Mouse (Mus musculus) liver, embryonic 11.5 days (tissue): ENCODE results near the gene Shisa7. TPM values are rescaled to one million over a fixed set of nuclear protein-coding genes. Genes with fewer than 3 reads are reported as not detected.
A peak's percentile ranks its signal among the peaks of the same experiment; 100 is the strongest.

ENCODE experiments used
- ATAC-seq: fragments of 200-750 bp; cut with Nextera tagmentation; replicated peaks from 2 replicates; pipeline ENCODE4 v1.8.0; 2017; ENCODE audit warnings: moderate number of reproducible peaks, mild to moderate bottlenecking, moderate TSS enrichment, moderate library complexity; ENCODE audit not compliant: low FRiP score
- DNase-seq: peaks from one replicate; pipeline ENCODE4 v3.0.0-alpha.2; 2017; ENCODE audit warnings: low spot score
- H3K27ac ChIP-seq: fragments of 300-500 bp; sonication (generic); 2 replicates; pipeline ENCODE4 v1.5.1; 2014; ENCODE audit warnings: mild to moderate bottlenecking, low read depth, low read length, control low read depth
- H3K27me3 ChIP-seq: fragments of 300-500 bp; sonication (generic); replicated peaks from 2 replicates; pipeline ENCODE4 v1.6.1; 2014; ENCODE audit warnings: low read length, mixed read lengths; ENCODE audit not compliant: control insufficient read depth, insufficient read depth
- H3K36me3 ChIP-seq: fragments of 300-500 bp; sonication (generic); 2 replicates; pipeline ENCODE4 v1.6.1; 2014; ENCODE audit warnings: mild to moderate bottlenecking, low read length, moderate library complexity, mixed read lengths; ENCODE audit not compliant: control insufficient read depth, insufficient read depth
- H3K4me1 ChIP-seq: fragments of 300-500 bp; sonication (generic); replicated peaks from 2 replicates; pipeline ENCODE4 v1.6.1; 2014; ENCODE audit warnings: low read length, mixed read lengths; ENCODE audit not compliant: control insufficient read depth, insufficient read depth
- H3K4me2 ChIP-seq: fragments of 300-500 bp; sonication (generic); 2 replicates; pipeline ENCODE4 v1.6.1; 2014; ENCODE audit warnings: mild to moderate bottlenecking, control low read depth, moderate library complexity
- H3K4me3 ChIP-seq: fragments of 300-500 bp; sonication (generic); 2 replicates; pipeline ENCODE4 v1.5.1; 2014; ENCODE audit warnings: low read depth, low read length, control low read depth
- H3K9ac ChIP-seq: fragments of 300-500 bp; sonication (generic); 2 replicates; pipeline ENCODE4 v1.6.1; 2014; ENCODE audit warnings: low read depth, low read length, control low read depth
- H3K9me3 ChIP-seq: fragments of 300-500 bp; sonication (generic); 2 replicates; pipeline ENCODE4 v1.6.1; 2016; ENCODE audit warnings: low read length, inconsistent platforms, mixed read lengths; ENCODE audit not compliant: control insufficient read depth
- WGBS: fragments of 180-500 bp; shearing (Covaris S2); extraction: QIAGEN DNeasy Blood & Tissue Kit; methylation state at CpG from one replicate; pipeline ENCODE4 v1.1.7; 2014; 5-methylcytosine and 5-hydroxymethylcytosine counted together
- polyA plus RNA-seq: library from polyadenylated mRNA; unstranded; fragments of >200 nt; fragmentation: Nextera tagmentation; extraction: Ambion mirVana; gene quantifications from 2 replicates; pipeline ENCODE4 v1.2.1, GENCODE M21; 2014

Gene Shisa7
- polyA plus RNA-seq, 1 experiment from 2014 or later: 0.11 TPM

GRCm38 (mm10) chr7:4856508-4856907, 12.0 kb upstream of the Shisa7 start:
- no peak overlapping the region for H3K4me3 ChIP-seq
- H3K4me1 ChIP-seq: no peaks in the 10 kb centered on the region
- no peak overlapping the region for H3K4me2 ChIP-seq
- H3K36me3 ChIP-seq: no peaks in the 10 kb centered on the region
- ATAC-seq (no peak), DNase-seq (no peak)
- H3K27me3 ChIP-seq: peaks cover 6% of the 10 kb centered on the region
- no peaks in the 10 kb centered on the region for H3K9me3 ChIP-seq
- H3K9ac ChIP-seq: no peak overlapping the region
- WGBS: 72% methylated on average over 9 of the region's 9 CpGs
- H3K27ac ChIP-seq: no peak overlapping the region

DNA sequence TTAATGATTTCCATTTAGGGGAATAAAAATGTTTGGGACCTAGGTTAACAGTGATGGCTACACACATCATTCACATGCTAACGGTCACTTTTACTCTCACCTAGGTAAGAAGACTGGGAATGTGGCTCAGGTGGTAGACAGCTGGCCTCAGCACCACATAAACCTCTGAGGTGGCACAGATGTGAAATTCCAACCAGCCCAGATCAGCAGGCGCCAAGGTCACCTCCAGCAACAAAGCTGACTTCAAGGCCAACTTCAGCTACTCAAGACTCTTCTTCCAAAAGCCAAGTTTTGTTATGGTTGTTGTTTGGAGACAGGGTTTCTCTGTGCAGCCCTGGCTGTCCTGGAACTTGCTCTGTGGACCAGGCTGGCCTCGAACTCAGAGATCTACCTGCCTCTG, 9.1 kb upstream of the Shisa7 start:
- no peak overlapping the region for H3K27ac ChIP-seq
- DNase-seq (no peak), ATAC-seq (no peak)
- no peak overlapping the region for H3K4me3 ChIP-seq
- peaks cover 6% of the 10 kb centered on the region for H3K27me3 ChIP-seq
- no peak overlapping the region for H3K9ac ChIP-seq
- H3K4me2 ChIP-seq: no peak overlapping the region
- H3K4me1 ChIP-seq: no peaks in the 10 kb centered on the region
- H3K36me3 ChIP-seq: no peaks in the 10 kb centered on the region
- H3K9me3 ChIP-seq: no peaks in the 10 kb centered on the region
- 55% methylated on average over 3 of the region's 3 CpGs for WGBS

DNA sequence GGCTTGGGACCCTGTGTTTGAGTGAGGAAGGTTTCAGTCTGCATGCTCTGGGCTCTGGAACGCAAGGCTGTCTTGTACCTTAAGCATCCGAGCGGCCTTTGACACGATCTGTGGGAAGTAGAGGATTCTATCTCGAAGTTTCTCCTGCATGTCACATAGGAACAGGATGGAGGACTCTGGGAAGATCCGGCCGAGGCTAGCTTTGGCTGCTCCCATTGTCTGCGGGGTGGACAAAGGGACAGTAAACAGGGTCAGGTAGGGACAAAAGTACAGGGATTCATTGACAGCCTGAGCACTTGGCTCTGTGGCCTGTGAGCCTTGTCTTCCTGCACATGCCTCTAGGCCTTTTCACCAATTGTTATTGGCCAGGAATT, 6.8 kb upstream of the Shisa7 start:
- no peak overlapping the region for H3K4me3 ChIP-seq
- WGBS: 64% methylated on average over 8 of the region's 8 CpGs
- no peak overlapping the region for H3K9ac ChIP-seq
- H3K9me3 ChIP-seq: no peaks in the 10 kb centered on the region
- no peak overlapping the region for H3K27ac ChIP-seq
- ATAC-seq (no peak), DNase-seq (no peak)
- no peaks in the 10 kb centered on the region for H3K36me3 ChIP-seq
- no peak overlapping the region for H3K4me2 ChIP-seq
- H3K4me1 ChIP-seq: no peaks in the 10 kb centered on the region
- H3K27me3 ChIP-seq: 0 out of 2 replicates have a peak, but pooled peaks cover 4% of the 10 kb centered on the region

DNA sequence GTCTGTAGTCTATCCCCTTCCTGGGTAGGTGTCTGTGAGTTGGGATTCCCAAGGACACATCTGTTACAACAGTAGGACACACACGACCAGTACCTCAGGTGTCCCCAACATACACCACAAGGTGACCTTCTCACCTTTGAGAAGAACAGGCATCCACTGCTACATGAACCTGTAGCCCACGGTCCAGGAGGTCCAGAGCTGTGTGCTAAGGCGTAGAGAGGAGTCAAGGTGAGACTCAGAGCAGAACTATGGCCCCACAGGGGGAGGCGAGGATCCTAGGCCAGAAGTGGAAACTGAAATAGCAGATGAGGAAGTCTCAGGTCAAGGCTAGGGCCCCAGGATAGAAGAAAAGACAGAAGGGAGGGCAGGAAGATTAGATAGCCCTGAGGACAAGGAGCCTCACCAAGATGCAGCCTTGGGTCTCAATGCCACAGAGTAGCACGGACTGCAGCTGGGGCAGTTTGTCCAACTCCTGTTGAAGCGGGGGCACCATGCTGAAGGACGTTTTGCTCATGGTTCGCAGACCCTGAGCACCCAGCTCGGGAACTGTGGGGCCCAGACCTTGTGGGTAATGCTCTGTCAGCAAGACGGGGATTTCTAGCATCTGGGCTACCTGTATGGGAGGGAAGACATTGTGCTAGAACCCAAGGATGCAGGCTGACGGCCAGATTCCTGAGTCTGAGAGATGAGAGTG, 6.3 kb upstream of the Shisa7 start:
- Histone ChIP-seq H3K27me3 (peaks cover 9% of the 10 kb centered on the region), H3K9me3 (no peaks in the 10 kb centered on the region), H3K36me3 (no peaks in the 10 kb centered on the region), H3K4me1 (no peaks in the 10 kb centered on the region), H3K4me3 (no peak overlapping the region), H3K27ac (no peak overlapping the region), H3K9ac (no peak overlapping the region), H3K4me2 (no peak overlapping the region)
- WGBS: 75% methylated on average over 11 of the region's 11 CpGs
- ATAC-seq: no peak
- DNase-seq: no peak

GRCm38 (mm10) chr7:4849372-4849771, 4.9 kb upstream of the Shisa7 start:
- Histone ChIP-seq H3K4me1 (no peaks in the 10 kb centered on the region), H3K9ac (no peak overlapping the region), H3K4me2 (no peak overlapping the region), H3K27ac (no peak overlapping the region), H3K9me3 (no peaks in the 10 kb centered on the region), H3K4me3 (no peak overlapping the region), H3K27me3 (peaks cover 23% of the 10 kb centered on the region), H3K36me3 (no peaks in the 10 kb centered on the region)
- WGBS: 55% methylated on average over 9 of the region's 9 CpGs
- DNase-seq (no peak), ATAC-seq (no peak)

- peak overlapping the region; percentile 64 for H3K4me2 ChIP-seq
- peaks cover 4% of the 10 kb centered on the region; the same call in 1 of the 2 replicates for H3K4me1 ChIP-seq
- no peaks in the 10 kb centered on the region for H3K9me3 ChIP-seq
- peaks cover 56% of the 10 kb centered on the region for H3K27me3 ChIP-seq
- no peak overlapping the region for H3K27ac ChIP-seq
- DNase-seq (peak; percentile 56), ATAC-seq (peak; percentile 68)
- WGBS: 4% methylated on average over 13 of the region's 13 CpGs
- peak overlapping the region; percentile 39 for H3K4me3 ChIP-seq
- H3K36me3 ChIP-seq: no peaks in the 10 kb centered on the region
- H3K9ac ChIP-seq: no peak overlapping the region
These were observed 417 bp upstream of the Shisa7 start for GRCm38 (mm10) chr7:4844917-4845309.

DNA sequence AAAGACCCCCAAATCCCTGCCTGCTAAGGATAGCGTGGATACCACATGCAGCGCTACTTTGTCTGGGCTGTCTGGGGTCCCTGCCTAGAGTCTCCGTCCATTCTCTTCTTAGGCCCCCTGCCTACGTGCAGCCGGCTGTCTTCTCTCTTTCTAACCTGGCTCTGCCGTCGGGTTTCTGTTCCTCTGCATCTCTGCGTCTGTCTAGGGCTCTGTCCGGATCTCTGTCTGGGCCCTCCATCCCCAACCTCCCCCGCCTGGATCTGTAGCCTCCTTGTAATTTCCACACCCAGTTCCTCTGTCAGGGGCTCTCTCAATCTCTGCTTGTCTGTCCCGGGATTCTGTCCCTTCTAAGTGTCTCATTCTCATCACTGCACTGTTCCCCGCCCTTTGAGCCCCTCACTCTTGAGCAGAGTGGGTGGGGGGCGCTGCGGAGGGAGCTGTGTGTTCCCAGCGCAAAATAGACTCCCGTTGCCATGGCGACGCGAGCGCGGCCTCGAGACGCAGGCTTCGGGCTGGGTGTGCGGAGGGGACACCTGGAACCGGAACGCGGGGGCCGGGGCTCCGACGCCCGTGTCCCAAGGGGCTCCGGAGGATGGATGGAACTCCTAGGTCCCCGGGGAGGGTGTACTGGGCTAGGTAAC, 772 bp downstream of the Shisa7 start:
- WGBS: 4% methylated on average over 34 of the region's 34 CpGs
- Histone ChIP-seq H3K4me2 (peak overlapping the region; percentile 64), H3K27ac (no peak overlapping the region), H3K9me3 (no peaks in the 10 kb centered on the region), H3K36me3 (no peaks in the 10 kb centered on the region), H3K4me1 (peaks cover 4% of the 10 kb centered on the region; the same call in 1 of the 2 replicates), H3K27me3 (peaks cover 59% of the 10 kb centered on the region), H3K9ac (no peak overlapping the region), H3K4me3 (peak overlapping the region; percentile 39)
- no peak for ATAC-seq
- DNase-seq: no peak

- Histone ChIP-seq H3K9me3 (no peaks in the 10 kb centered on the region), H3K9ac (no peak overlapping the region), H3K27me3 (peaks cover 67% of the 10 kb centered on the region), H3K27ac (no peak overlapping the region), H3K4me3 (peak overlapping the region; percentile 17; the same call in 1 of the 2 replicates), H3K4me1 (peaks cover 4% of the 10 kb centered on the region; the same call in 1 of the 2 replicates), H3K36me3 (no peaks in the 10 kb centered on the region), H3K4me2 (peak overlapping the region; percentile 31)
- peak; percentile 39 for DNase-seq
- ATAC-seq: peak; percentile 70; the same call in 1 of the 2 replicates
- WGBS: 2% methylated on average over 16 of the region's 16 CpGs
These were observed 1.8 kb downstream of the Shisa7 start for GRCm38 (mm10) chr7:4842634-4843131.
